Mouse (Mus musculus) kidney, embryonic 16.5 days (tissue): ENCODE results near the gene Glra1. TPM values are rescaled to one million over a fixed set of nuclear protein-coding genes. Genes with fewer than 3 reads are reported as not detected.
A peak's percentile ranks its signal among the peaks of the same experiment; 100 is the strongest.

Source experiments
- ATAC-seq: fragments of 200-750 bp; cut with Nextera tagmentation; 2 replicates; pipeline ENCODE4 v1.8.0; 2017; ENCODE audit warnings: moderate TSS enrichment; ENCODE audit not compliant: low FRiP score, low TSS enrichment
- H3K27ac ChIP-seq: fragments of 300-500 bp; sonication (generic); 2 replicates; pipeline ENCODE4 v1.5.1; 2014; ENCODE audit warnings: low read length
- H3K27me3 ChIP-seq: fragments of 300-500 bp; sonication (generic); 2 replicates; pipeline ENCODE4 v1.6.1; 2014; ENCODE audit warnings: low read length, control low read depth, mixed read lengths; ENCODE audit not compliant: insufficient read depth
- H3K36me3 ChIP-seq: fragments of 300-500 bp; sonication (generic); 2 replicates; pipeline ENCODE4 v1.6.1; 2014; ENCODE audit warnings: low read length, control low read depth, mixed read lengths; ENCODE audit not compliant: insufficient read depth
- H3K4me1 ChIP-seq: fragments of 300-500 bp; sonication (generic); 2 replicates; pipeline ENCODE4 v1.6.1; 2014; ENCODE audit warnings: low read length, control low read depth, mixed read lengths; ENCODE audit not compliant: insufficient read depth
- H3K4me2 ChIP-seq: fragments of 300-500 bp; sonication (generic); replicated peaks from 2 replicates; pipeline ENCODE4 v1.6.1; 2014; ENCODE audit warnings: low read depth, low read length
- H3K4me3 ChIP-seq: fragments of 300-500 bp; sonication (generic); 2 replicates; pipeline ENCODE4 v1.5.1; 2014; ENCODE audit warnings: mild to moderate bottlenecking, low read length
- H3K9ac ChIP-seq: fragments of 300-500 bp; sonication (generic); replicated peaks from 2 replicates; pipeline ENCODE4 v1.6.1; 2014; ENCODE audit warnings: low read length
- H3K9me3 ChIP-seq: fragments of 300-500 bp; sonication (generic); 2 replicates; pipeline ENCODE4 v1.6.1; 2016; ENCODE audit warnings: low read length, control low read depth
- WGBS: fragments of 180-500 bp; shearing (Covaris S2); extraction: QIAGEN DNeasy Blood & Tissue Kit; methylation state at CpG from one replicate; pipeline ENCODE4 v1.1.7; 2014; 5-methylcytosine and 5-hydroxymethylcytosine counted together
- polyA plus RNA-seq: library from polyadenylated mRNA; unstranded; fragments of >200 nt; fragmentation: Nextera tagmentation; extraction: Ambion mirVana; gene quantifications from 2 replicates; pipeline ENCODE4 v1.2.1, GENCODE M21; 2015

Gene Glra1
- polyA plus RNA-seq, 1 experiment from 2014 or later = not detected

DNA sequence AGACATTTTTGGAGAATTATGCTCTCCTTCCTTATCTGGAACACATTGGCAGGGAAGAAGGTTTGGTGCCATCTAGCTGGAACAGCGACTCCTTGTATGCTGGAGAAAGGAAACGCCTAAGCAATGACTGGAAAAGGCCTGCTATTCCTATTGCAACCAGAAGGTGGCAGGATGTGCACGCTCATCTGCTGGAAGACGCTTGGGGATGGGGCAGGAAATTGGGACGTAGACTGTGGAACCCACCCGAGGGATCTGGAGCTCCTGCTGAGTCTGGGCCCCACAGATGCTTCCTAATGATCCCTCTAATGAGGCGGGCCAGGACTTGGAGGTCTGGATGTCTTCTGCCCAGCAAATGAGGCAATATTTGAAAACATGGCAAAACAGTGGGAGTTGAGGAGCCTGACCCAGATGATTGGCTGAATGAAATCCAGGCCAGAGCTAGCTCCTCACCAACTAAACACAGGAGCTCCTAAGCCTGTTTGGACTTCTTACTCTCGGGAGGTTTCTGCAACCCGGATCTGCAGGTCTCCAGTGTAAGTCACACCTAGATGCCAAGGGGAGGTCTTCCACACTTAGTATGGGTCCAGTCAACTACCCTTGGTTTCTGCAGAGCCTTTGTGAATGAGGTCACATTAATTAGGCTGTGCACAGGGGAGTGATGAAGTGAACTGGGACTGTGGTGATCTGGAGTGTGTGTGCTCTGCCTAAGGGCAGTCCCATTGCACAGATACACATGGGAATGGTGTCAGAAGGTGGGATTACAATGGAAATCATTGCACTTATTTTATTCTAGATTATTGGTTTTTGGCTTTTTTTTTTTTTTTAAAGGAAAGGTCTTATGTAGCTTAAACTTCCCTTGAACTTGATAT lies 89.0 kb downstream of the Glra1 start:
- no peak overlapping the region for H3K4me3 ChIP-seq
- peak; percentile 72; the same call in 1 of the 2 replicates for ATAC-seq
- no peak overlapping the region for H3K9ac ChIP-seq
- no peaks in the 10 kb centered on the region for H3K36me3 ChIP-seq
- no peaks in the 10 kb centered on the region for H3K9me3 ChIP-seq
- no peaks in the 10 kb centered on the region for H3K4me1 ChIP-seq
- no peak overlapping the region for H3K27ac ChIP-seq
- WGBS = 2% methylated on average over 9 of the region's 9 CpGs
- no peak overlapping the region for H3K4me2 ChIP-seq
- H3K27me3 ChIP-seq = no peaks in the 10 kb centered on the region

- no peak overlapping the region for H3K4me2 ChIP-seq
- no peak overlapping the region for H3K9ac ChIP-seq
- WGBS = 76% methylated on average over 5 of the region's 5 CpGs
- H3K27me3 ChIP-seq = no peaks in the 10 kb centered on the region
- H3K27ac ChIP-seq = no peak overlapping the region
- H3K4me1 ChIP-seq = no peaks in the 10 kb centered on the region
- no peaks in the 10 kb centered on the region for H3K36me3 ChIP-seq
- no peaks in the 10 kb centered on the region for H3K9me3 ChIP-seq
- H3K4me3 ChIP-seq = no peak overlapping the region
- no peak for ATAC-seq
Observed at GRCm38 (mm10) chr11:55517666-55518065, 90.3 kb downstream of the Glra1 start.

- Histone ChIP-seq H3K27ac (no peak overlapping the region), H3K4me1 (no peaks in the 10 kb centered on the region), H3K27me3 (no peaks in the 10 kb centered on the region), H3K9me3 (no peaks in the 10 kb centered on the region), H3K4me3 (no peak overlapping the region), H3K36me3 (no peaks in the 10 kb centered on the region), H3K9ac (no peak overlapping the region), H3K4me2 (no peak overlapping the region)
- ATAC-seq = no peak
- WGBS = 68% methylated on average over 5 of the region's 5 CpGs
Observed at GRCm38 (mm10) chr11:55511374-55511773, 96.6 kb downstream of the Glra1 start.

GRCm38 (mm10) chr11:55505485-55505884 lies 102.5 kb downstream of the Glra1 start:
- H3K4me2 ChIP-seq = no peak overlapping the region
- WGBS = 82% methylated on average over 3 of the region's 3 CpGs
- peaks cover 24% of the 10 kb centered on the region for H3K36me3 ChIP-seq
- no peak overlapping the region for H3K27ac ChIP-seq
- no peak for ATAC-seq
- no peaks in the 10 kb centered on the region for H3K27me3 ChIP-seq
- H3K9me3 ChIP-seq = no peaks in the 10 kb centered on the region
- no peak overlapping the region for H3K9ac ChIP-seq
- H3K4me3 ChIP-seq = no peak overlapping the region
- no peaks in the 10 kb centered on the region for H3K4me1 ChIP-seq

GRCm38 (mm10) chr11:55502886-55503285 lies 105.1 kb downstream of the Glra1 start:
- H3K27me3 ChIP-seq = no peaks in the 10 kb centered on the region
- WGBS = 67% methylated on average over 5 of the region's 5 CpGs
- ATAC-seq = no peak
- H3K4me1 ChIP-seq = no peaks in the 10 kb centered on the region
- no peak overlapping the region for H3K27ac ChIP-seq
- no peak overlapping the region for H3K4me2 ChIP-seq
- H3K9me3 ChIP-seq = no peaks in the 10 kb centered on the region
- no peak overlapping the region for H3K9ac ChIP-seq
- H3K36me3 ChIP-seq = peaks cover 44% of the 10 kb centered on the region
- no peak overlapping the region for H3K4me3 ChIP-seq

- no peak for ATAC-seq
- WGBS = 80% methylated on average over 8 of the region's 8 CpGs
Observed at GRCm38 (mm10) chr11:55501955-55502531, 106.0 kb downstream of the Glra1 start.

GRCm38 (mm10) chr11:55497885-55498284 lies 110.1 kb downstream of the Glra1 start:
- ATAC-seq = peak; percentile 22; the same call in 1 of the 2 replicates
- no peaks in the 10 kb centered on the region for H3K9me3 ChIP-seq
- WGBS = 71% methylated on average over 5 of the region's 5 CpGs
- no peaks in the 10 kb centered on the region for H3K27me3 ChIP-seq
- no peaks in the 10 kb centered on the region for H3K4me1 ChIP-seq
- H3K4me3 ChIP-seq = no peak overlapping the region
- peaks cover 86% of the 10 kb centered on the region for H3K36me3 ChIP-seq
- no peak overlapping the region for H3K27ac ChIP-seq
- H3K9ac ChIP-seq = no peak overlapping the region
- no peak overlapping the region for H3K4me2 ChIP-seq

More at GRCm38 (mm10) chr11:55501955-55502531, 106.0 kb downstream of the Glra1 start:
- Histone ChIP-seq H3K4me2 (no peak overlapping the region), H3K4me1 (no peaks in the 10 kb centered on the region), H3K36me3 (peaks cover 51% of the 10 kb centered on the region), H3K27me3 (no peaks in the 10 kb centered on the region), H3K9ac (no peak overlapping the region), H3K4me3 (no peak overlapping the region), H3K9me3 (no peaks in the 10 kb centered on the region), H3K27ac (no peak overlapping the region)

DNA sequence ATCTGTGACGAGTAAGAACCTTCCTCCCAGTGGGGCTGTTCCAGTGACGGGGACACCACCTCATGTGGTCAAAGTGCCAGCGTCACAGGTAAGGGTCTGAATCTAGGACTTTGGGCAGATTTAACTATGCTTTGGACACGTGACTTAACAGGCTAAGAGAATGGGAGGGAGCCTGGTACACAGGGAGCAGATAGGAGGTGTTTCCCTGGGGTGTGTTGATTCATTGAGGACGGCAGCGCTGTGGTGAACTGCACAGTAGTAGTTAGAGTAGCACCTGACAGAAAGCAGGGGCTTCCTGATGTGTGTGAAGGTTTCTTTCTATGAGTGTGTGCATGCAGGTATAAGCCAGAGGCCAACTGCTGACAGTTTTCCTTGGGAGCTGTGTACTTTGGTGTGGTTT lies 111.8 kb downstream of the Glra1 start:
- H3K9ac ChIP-seq = no peak overlapping the region
- H3K4me1 ChIP-seq = no peaks in the 10 kb centered on the region
- ATAC-seq = no peak
- H3K36me3 ChIP-seq = peaks cover 89% of the 10 kb centered on the region
- H3K9me3 ChIP-seq = no peaks in the 10 kb centered on the region
- H3K4me2 ChIP-seq = no peak overlapping the region
- H3K27ac ChIP-seq = no peak overlapping the region
- no peak overlapping the region for H3K4me3 ChIP-seq
- 84% methylated on average over 6 of the region's 6 CpGs for WGBS
- no peaks in the 10 kb centered on the region for H3K27me3 ChIP-seq

DNA sequence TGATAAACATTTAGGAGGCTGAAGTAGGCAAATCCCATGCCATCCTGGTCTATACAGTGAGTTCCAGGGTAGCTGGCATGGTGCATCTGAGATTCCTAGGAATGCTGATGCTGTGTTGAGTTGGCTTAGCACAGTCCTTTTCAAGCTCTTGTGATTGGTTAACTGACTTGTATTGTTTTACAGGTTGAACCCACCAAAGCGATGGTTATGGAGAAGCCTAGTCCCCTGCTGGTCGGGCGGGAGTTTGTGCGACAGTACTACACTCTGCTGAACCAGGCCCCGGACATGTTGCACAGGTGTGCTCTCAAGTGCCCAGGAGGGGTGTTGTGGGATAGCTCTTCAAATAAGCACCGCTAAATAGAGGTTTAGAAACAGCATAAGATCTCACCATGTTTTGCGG lies 122.6 kb downstream of the Glra1 start:
- ATAC-seq = no peak
- no peak overlapping the region for H3K27ac ChIP-seq
- H3K9ac ChIP-seq = no peak overlapping the region
- 97% methylated on average over 7 of the region's 7 CpGs for WGBS
- peaks cover 68% of the 10 kb centered on the region for H3K36me3 ChIP-seq
- H3K4me3 ChIP-seq = no peak overlapping the region
- no peaks in the 10 kb centered on the region for H3K27me3 ChIP-seq
- H3K4me1 ChIP-seq = 0 out of 2 replicates have a peak, but pooled peaks cover 3% of the 10 kb centered on the region
- H3K4me2 ChIP-seq = no peak overlapping the region
- no peaks in the 10 kb centered on the region for H3K9me3 ChIP-seq

DNA sequence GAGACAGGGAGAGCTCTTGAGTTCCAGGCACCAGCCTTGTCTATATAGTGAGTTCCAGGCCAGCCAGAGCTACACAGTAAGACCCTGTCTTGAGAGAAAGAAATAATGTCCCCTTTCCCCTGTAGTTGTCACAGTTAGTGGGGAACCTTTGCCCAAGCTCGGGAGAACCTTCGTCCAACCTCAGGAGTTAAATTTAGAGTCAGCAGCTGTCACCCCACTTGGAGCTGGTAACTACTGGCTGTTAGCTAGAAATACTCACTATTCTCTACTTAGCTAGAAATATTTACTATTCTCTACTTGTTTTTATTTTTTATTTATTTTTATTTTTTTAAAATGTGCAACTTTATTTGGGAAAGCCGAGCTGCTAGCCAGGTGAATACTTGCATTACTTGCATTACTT lies 134.8 kb downstream of the Glra1 start:
- no peaks in the 10 kb centered on the region for H3K27me3 ChIP-seq
- H3K4me3 ChIP-seq = no peak overlapping the region
- 83% methylated on average over 3 of the region's 3 CpGs for WGBS
- no peak for ATAC-seq
- H3K9ac ChIP-seq = no peak overlapping the region
- H3K4me1 ChIP-seq = peaks cover 30% of the 10 kb centered on the region
- H3K4me2 ChIP-seq = no peak overlapping the region
- H3K9me3 ChIP-seq = no peaks in the 10 kb centered on the region
- peaks cover 29% of the 10 kb centered on the region for H3K36me3 ChIP-seq
- no peak overlapping the region for H3K27ac ChIP-seq
